Mouse (Mus musculus): ENCODE measurements around the gene Mybl2.

GRCm38 (mm10) chr2:163108385-163108784 lies 53.9 kb downstream of the Mybl2 start:
- no peak for TF ChIP-seq TAL1 (IDR thresholded peaks at IDR 0.05; ENCODE audit: low read length)
- TF ChIP-seq GATA1 (IDR thresholded peaks at IDR 0.05; ENCODE audit: low read length): no peak

Data from erythroblast, embryonic 14.5 days (primary cell).